Mouse (Mus musculus): ENCODE data around the gene Syne3. TPM values are rescaled to one million over a fixed set of nuclear protein-coding genes. Genes with fewer than 3 reads are reported as not detected.
A peak's percentile ranks its signal among the peaks of the same experiment; 100 is the strongest.

The Syne3 gene
- total and polyA plus RNA-seq, 3 experiments: 4.9 to 10.7 TPM; not detected in 1

- no peak overlapping the region for H3K4me3 ChIP-seq (ENCODE audit: control insufficient read depth in 1 of 2, insufficient read depth in 1 of 2, low read depth in 2 of 2, low read length in 2 of 2)
- no peaks in the 10 kb centered on the region for H3K27me3 ChIP-seq (ENCODE audit: control insufficient read depth in 1 of 2, insufficient read depth in 2 of 2, low read length in 2 of 2)
- H3K4me1 ChIP-seq (ENCODE audit: control insufficient read depth in 1 of 2, insufficient read depth in 2 of 2, low read length in 2 of 2): no peaks in the 10 kb centered on the region
- H3K36me3 ChIP-seq (ENCODE audit: control insufficient read depth in 1 of 2, insufficient read depth in 2 of 2, low read length in 2 of 2): no peaks in the 10 kb centered on the region
- no peak overlapping the region for H3K27ac ChIP-seq (ENCODE audit: control insufficient read depth, low read depth, low read length)
- H3K9me3 ChIP-seq (replicated peaks; ENCODE audit: insufficient read depth, low read length): no peaks in the 10 kb centered on the region
- H3K9ac ChIP-seq (ENCODE audit: control insufficient read depth, low read depth, low read length, poor library complexity, severe bottlenecking): no peak overlapping the region
- TF ChIP-seq TCF12 (IDR thresholded peaks at IDR 0.05; ENCODE audit: low read depth, low read length): no peak
- TF ChIP-seq POLR2AphosphoS2 (IDR thresholded peaks at IDR 0.05; ENCODE audit: low read length): no peak
- TF ChIP-seq CHD1 (IDR thresholded peaks at IDR 0.05; ENCODE audit: low read depth, low read length): no peak
- TF ChIP-seq SMC3 (IDR thresholded peaks at IDR 0.05; ENCODE audit: low read depth, low read length): peak; percentile 23
- no peak for TF ChIP-seq E2F4 (IDR thresholded peaks at IDR 0.05; ENCODE audit: borderline replicate concordance, low read depth, low read length)
- TF ChIP-seq CTCF (IDR thresholded peaks at IDR 0.05 in 2 of 3, conservative IDR thresholded peaks at IDR 0.05 in 1 of 3; ENCODE audit: control insufficient read depth in 1 of 3, insufficient read depth in 1 of 3, low read depth in 2 of 3, low read length in 3 of 3, poor library complexity in 1 of 3, severe bottlenecking in 1 of 3): peak in 1 of 3 experiments; percentile 10; a peak in 2 of 6 replicates
- 0 out of 2 replicates have a peak, but pooled peaks have one; percentile 1 for TF ChIP-seq RAD21 (IDR thresholded peaks at IDR 0.05; ENCODE audit: low read depth, low read length)
- no peak for TF ChIP-seq POLR2AphosphoS5 (IDR thresholded peaks at IDR 0.05; ENCODE audit: borderline replicate concordance, low read depth, low read length)
- no peak for TF ChIP-seq USF2 (IDR thresholded peaks at IDR 0.05; ENCODE audit: borderline replicate concordance in 1 of 2, insufficient read depth in 1 of 2, low read depth in 1 of 2, low read length in 2 of 2)
- TF ChIP-seq HCFC1 (IDR thresholded peaks at IDR 0.05; ENCODE audit: low read depth, low read length): no peak
- TF ChIP-seq JUND (IDR thresholded peaks at IDR 0.05; ENCODE audit: low read depth, low read length): no peak
- TF ChIP-seq MXI1 (IDR thresholded peaks at IDR 0.05; ENCODE audit: low read depth, low read length): no peak
- TF ChIP-seq ZC3H11A (IDR thresholded peaks at IDR 0.05; ENCODE audit: low read depth, low read length): no peak
- no peak for TF ChIP-seq CHD2 (IDR thresholded peaks at IDR 0.05; ENCODE audit: low read length)
- H3K79me2 ChIP-seq (ENCODE audit: control insufficient read depth, insufficient read depth, low read length, poor library complexity): no peaks in the 10 kb centered on the region
- DNase-seq (ENCODE audit: low read depth, low spot score): no peak
Observed at GRCm38 (mm10) chr12:104898718-104899117, 110.9 kb downstream of the Syne3 start.

- no peak for DNase-seq (ENCODE audit: low read depth, low spot score)
- Histone ChIP-seq H3K9ac (ENCODE audit: control insufficient read depth, low read depth, low read length, poor library complexity, severe bottlenecking) (no peak overlapping the region), H3K27me3 (ENCODE audit: control insufficient read depth in 1 of 2, insufficient read depth in 2 of 2, low read length in 2 of 2) (no peaks in the 10 kb centered on the region), H3K9me3 (replicated peaks; ENCODE audit: insufficient read depth, low read length) (no peaks in the 10 kb centered on the region), H3K27ac (ENCODE audit: control insufficient read depth, low read depth, low read length) (no peak overlapping the region), H3K4me3 (ENCODE audit: control insufficient read depth in 1 of 2, insufficient read depth in 1 of 2, low read depth in 2 of 2, low read length in 2 of 2) (no peak overlapping the region), H3K36me3 (ENCODE audit: control insufficient read depth in 1 of 2, insufficient read depth in 2 of 2, low read length in 2 of 2) (no peaks in the 10 kb centered on the region), H3K4me1 (ENCODE audit: control insufficient read depth in 1 of 2, insufficient read depth in 2 of 2, low read length in 2 of 2) (no peaks in the 10 kb centered on the region; a peak in 1 of 4 replicates), H3K79me2 (ENCODE audit: control insufficient read depth, insufficient read depth, low read length, poor library complexity) (no peaks in the 10 kb centered on the region)
- no peak for TF ChIP-seq GATA1 (IDR thresholded peaks at IDR 0.05; ENCODE audit: low read depth, low read length)
- TF ChIP-seq UBTF (IDR thresholded peaks at IDR 0.05; ENCODE audit: borderline replicate concordance, insufficient read depth, low read depth, low read length): no peak
- TF ChIP-seq USF1 (IDR thresholded peaks at IDR 0.05; ENCODE audit: low read depth, low read length): no peak
- TF ChIP-seq CHD1 (IDR thresholded peaks at IDR 0.05; ENCODE audit: low read depth, low read length): no peak
- no peak for TF ChIP-seq BHLHE40 (IDR thresholded peaks at IDR 0.05; ENCODE audit: borderline replicate concordance, low read depth, low read length)
- TF ChIP-seq CTCF (IDR thresholded peaks at IDR 0.05 in 2 of 3, conservative IDR thresholded peaks at IDR 0.05 in 1 of 3; ENCODE audit: control insufficient read depth in 1 of 3, insufficient read depth in 1 of 3, low read depth in 2 of 3, low read length in 3 of 3, poor library complexity in 1 of 3, severe bottlenecking in 1 of 3): no peak
- no peak for TF ChIP-seq NELFE (IDR thresholded peaks at IDR 0.05; ENCODE audit: low read depth, low read length)
Observed at GRCm38 (mm10) chr12:104897051-104897618, 112.5 kb downstream of the Syne3 start.
